Mouse (Mus musculus) gastrocnemius, adult 2 months (tissue): ENCODE data around the gene Abraxas1. TPM values are rescaled to one million over a fixed set of nuclear protein-coding genes. Genes with fewer than 3 reads are reported as not detected.

ENCODE experiments used
- DNase-seq: peaks from one replicate; pipeline ENCODE4 v3.0.0; 2022
- H3K27ac ChIP-seq: fragments of 200-600 bp; 2 replicates; pipeline ENCODE4 v1.8.1; 2022; ENCODE audit warnings: mild to moderate bottlenecking
- H3K4me3 ChIP-seq: fragments of 200-600 bp; 2 replicates; pipeline ENCODE4 v1.8.1; 2022; ENCODE audit warnings: mild to moderate bottlenecking, moderate library complexity
- CTCF ChIP-seq: fragments of 200-600 bp; IDR thresholded peaks from 2 replicates; pipeline ENCODE4 v1.8.1; 2022; ENCODE audit warnings: antibody characterized with exemption, mild to moderate bottlenecking, moderate library complexity
- intact Hi-C: fragments of 180-260 bp; cut with DNase I; formaldehyde crosslinking; loops from one replicate; pipeline ENCODE4 v1.15.1; 2025
- total RNA-seq, 2 experiments: library from RNA; stranded (reverse); gene quantifications; 2 replicates each; pipeline ENCODE4 v1.2.3; 2021

Gene Abraxas1
- total RNA-seq, 2 experiments from 2014 or later = 4.3 to 4.4 TPM

GRCm38 (mm10) chr5:100845848-100846598 is 25.3 kb upstream of the Abraxas1 start:
- TF ChIP-seq CTCF = no peak
- Histone ChIP-seq H3K27ac (peak overlapping the region; percentile 88), H3K4me3 (peak overlapping the region; percentile 89)
- DNase-seq = peak; percentile 87
- intact Hi-C loops = no loop called here

- TF ChIP-seq CTCF = no peak
- H3K4me3 ChIP-seq = peak within 1 kb of the TSS; percentile 89
- intact Hi-C loops = no loop called here
- peak; percentile 64 for DNase-seq
- peak within 1 kb of the TSS; percentile 88 for H3K27ac ChIP-seq
Observed at GRCm38 (mm10) chr5:100845485-100845847, 24.7 kb upstream of the Abraxas1 start, which contains the start of gene Gpat3. Gene Gpat3, plus strand, starts transcription at chr5:100845713.

- no peak overlapping the region for H3K4me3 ChIP-seq
- DNase-seq = no peak
- H3K27ac ChIP-seq = no peak overlapping the region
- intact Hi-C loops = no loop called here
- TF ChIP-seq CTCF = no peak
Observed at GRCm38 (mm10) chr5:100844485-100844884, 23.7 kb upstream of the Abraxas1 start.

GRCm38 (mm10) chr5:100837907-100838306 is 17.1 kb upstream of the Abraxas1 start:
- TF ChIP-seq CTCF = no peak
- no peak overlapping the region for H3K4me3 ChIP-seq
- intact Hi-C loops = no loop called here
- no peak overlapping the region for H3K27ac ChIP-seq
- no peak for DNase-seq

- H3K4me3 ChIP-seq = no peak overlapping the region
- H3K27ac ChIP-seq = peak overlapping the region; percentile 66
- intact Hi-C loops = no loop called here
- TF ChIP-seq CTCF = no peak
- DNase-seq = no peak
Observed at GRCm38 (mm10) chr5:100835862-100836538, 15.2 kb upstream of the Abraxas1 start.

- no peak for TF ChIP-seq CTCF
- Histone ChIP-seq H3K4me3 (no peak overlapping the region), H3K27ac (no peak overlapping the region)
- intact Hi-C loops = no loop called here
- no peak for DNase-seq
Observed at GRCm38 (mm10) chr5:100833841-100834240, 13.1 kb upstream of the Abraxas1 start.

- no peak for TF ChIP-seq CTCF
- no peak for DNase-seq
- H3K4me3 ChIP-seq = no peak overlapping the region
- H3K27ac ChIP-seq = no peak overlapping the region
- intact Hi-C loops = no loop called here
Observed at GRCm38 (mm10) chr5:100832680-100833079, 11.9 kb upstream of the Abraxas1 start.

GRCm38 (mm10) chr5:100828701-100829100 is 7.9 kb upstream of the Abraxas1 start:
- no peak for TF ChIP-seq CTCF
- Histone ChIP-seq H3K27ac (no peak overlapping the region), H3K4me3 (no peak overlapping the region)
- no peak for DNase-seq
- intact Hi-C loops = no loop called here

GRCm38 (mm10) chr5:100826531-100826930 is 5.8 kb upstream of the Abraxas1 start:
- intact Hi-C loops = loop anchor here (1.0 kb wide), 1 partner anchor 89 kb away; no protein-coding TSS in a partner anchor
- H3K27ac ChIP-seq = no peak overlapping the region

GRCm38 (mm10) chr5:100825975-100826374 is 5.2 kb upstream of the Abraxas1 start:
- no peak for DNase-seq
- no peak overlapping the region for H3K27ac ChIP-seq
- peak; percentile 69 for TF ChIP-seq CTCF
- no peak overlapping the region for H3K4me3 ChIP-seq
- intact Hi-C loops = loop anchor here (1.0 kb wide), 1 partner anchor 89 kb away; no protein-coding TSS in a partner anchor

More at GRCm38 (mm10) chr5:100826531-100826930, 5.8 kb upstream of the Abraxas1 start:
- no peak for DNase-seq
- TF ChIP-seq CTCF = no peak
- no peak overlapping the region for H3K4me3 ChIP-seq

- no peak for TF ChIP-seq CTCF
- intact Hi-C loops = no loop called here
- Histone ChIP-seq H3K4me3 (no peak overlapping the region), H3K27ac (no peak overlapping the region)
- no peak for DNase-seq
Observed at GRCm38 (mm10) chr5:100822826-100823225, 2.1 kb upstream of the Abraxas1 start.

- no peak for TF ChIP-seq CTCF
- intact Hi-C loops = no loop called here
- peak overlapping the region; percentile 92 for H3K27ac ChIP-seq
- peak overlapping the region; percentile 91 for H3K4me3 ChIP-seq
- no peak for DNase-seq
Observed at GRCm38 (mm10) chr5:100821375-100821774, 610 bp upstream of the Abraxas1 start.

GRCm38 (mm10) chr5:100819568-100820480 is 941 bp downstream of the Abraxas1 start:
- TF ChIP-seq CTCF = peak; percentile 54
- no peak for DNase-seq
- Histone ChIP-seq H3K27ac (peak overlapping the region; percentile 92), H3K4me3 (peak overlapping the region; percentile 91)
- intact Hi-C loops = no loop called here
